Mouse (Mus musculus): ENCODE measurements around the gene Cntnap2. TPM values are rescaled to one million over a fixed set of nuclear protein-coding genes. Genes with fewer than 3 reads are reported as not detected.

Gene Cntnap2
- total and polyA plus RNA-seq, 3 experiments, result 0.02 TPM; not detected in 2

GRCm38 (mm10) chr6:47190282-47190681 lies 2131.1 kb downstream of the Cntnap2 start:
- Histone ChIP-seq H3K9ac (ENCODE audit: low read depth, low read length) (no peak overlapping the region), H3K79me2 (replicated peaks; ENCODE audit: control insufficient read depth, insufficient read depth, low read length) (no peaks in the 10 kb centered on the region), H3K36me3 (ENCODE audit: control insufficient read depth, insufficient read depth, low read length) (no peaks in the 10 kb centered on the region), H3K27me3 (ENCODE audit: control insufficient read depth, insufficient read depth, low read length) (no peaks in the 10 kb centered on the region), H3K4me1 (ENCODE audit: control insufficient read depth, insufficient read depth, low read length) (peaks cover 2% of the 10 kb centered on the region), H3K27ac (no peak overlapping the region), H3K4me3 (no peak overlapping the region)
- DNase-seq, result no peak
- TF ChIP-seq EP300 (IDR thresholded peaks at IDR 0.05; ENCODE audit: insufficient read depth, low read depth, low read length), result no peak
- TF ChIP-seq CTCF (IDR thresholded peaks at IDR 0.05), result no peak
- no peak for TF ChIP-seq POLR2A (IDR thresholded peaks at IDR 0.05; ENCODE audit: insufficient read depth, low read depth, low read length)
- intact Hi-C loops (cut with DNase I), result no loop called here
- WGBS, result 81% methylated on average over 7 of the region's 7 CpGs

DNA sequence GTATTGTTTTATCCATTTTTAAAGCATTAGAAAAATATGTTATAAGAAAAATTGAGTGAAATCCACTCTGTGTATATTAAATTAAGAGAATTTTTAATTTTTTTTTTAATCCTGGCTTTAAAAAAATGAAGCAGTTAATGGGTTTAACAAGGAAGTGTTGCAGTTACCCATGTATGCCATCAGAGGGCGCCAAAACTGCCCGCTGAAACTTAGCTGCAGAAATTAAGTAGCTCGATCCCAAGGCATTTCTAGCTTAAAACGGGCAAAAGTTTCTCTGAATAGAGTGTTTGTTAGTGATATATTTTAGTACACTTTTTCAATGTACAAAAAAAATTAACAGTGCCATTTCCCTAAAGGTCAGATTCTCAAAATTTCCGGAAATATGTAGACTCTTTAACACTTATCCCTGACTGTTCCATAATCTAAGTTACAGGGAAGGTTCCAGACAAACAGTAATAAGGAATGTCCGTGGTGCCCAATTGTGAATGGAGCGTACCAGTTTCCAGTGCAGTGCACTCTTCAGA lies 2132.2 kb downstream of the Cntnap2 start:
- Histone ChIP-seq H3K9ac (ENCODE audit: low read depth, low read length) (peak overlapping the region; percentile 60), H3K27me3 (ENCODE audit: control insufficient read depth, insufficient read depth, low read length) (no peaks in the 10 kb centered on the region), H3K27ac (no peak overlapping the region), H3K4me1 (ENCODE audit: control insufficient read depth, insufficient read depth, low read length) (peaks cover 2% of the 10 kb centered on the region), H3K36me3 (ENCODE audit: control insufficient read depth, insufficient read depth, low read length) (no peaks in the 10 kb centered on the region), H3K4me3 (no peak overlapping the region; the same call in 1 of the 2 replicates), H3K79me2 (replicated peaks; ENCODE audit: control insufficient read depth, insufficient read depth, low read length) (no peaks in the 10 kb centered on the region)
- 3% methylated on average over 7 of the region's 7 CpGs for WGBS
- TF ChIP-seq CTCF (IDR thresholded peaks at IDR 0.05), result peak; percentile 90
- no peak for TF ChIP-seq EP300 (IDR thresholded peaks at IDR 0.05; ENCODE audit: insufficient read depth, low read depth, low read length)
- intact Hi-C loops (cut with DNase I), result no loop called here
- peak; percentile 18 to 43 for DNase-seq

- intact Hi-C loops (cut with DNase I), result no loop called here
- TF ChIP-seq POLR2A (IDR thresholded peaks at IDR 0.05; ENCODE audit: insufficient read depth, low read depth, low read length), result no peak
- TF ChIP-seq EP300 (IDR thresholded peaks at IDR 0.05; ENCODE audit: insufficient read depth, low read depth, low read length), result no peak
- no peak for TF ChIP-seq CTCF (IDR thresholded peaks at IDR 0.05)
- H3K27ac ChIP-seq, result no peak overlapping the region
- DNase-seq, result no peak
- H3K4me1 ChIP-seq (ENCODE audit: control insufficient read depth, insufficient read depth, low read length), result peaks cover 2% of the 10 kb centered on the region
- H3K79me2 ChIP-seq (replicated peaks; ENCODE audit: control insufficient read depth, insufficient read depth, low read length), result no peaks in the 10 kb centered on the region
- peak overlapping the region; percentile 60 for H3K9ac ChIP-seq (ENCODE audit: low read depth, low read length)
- no peaks in the 10 kb centered on the region for H3K36me3 ChIP-seq (ENCODE audit: control insufficient read depth, insufficient read depth, low read length)
- no peaks in the 10 kb centered on the region for H3K27me3 ChIP-seq (ENCODE audit: control insufficient read depth, insufficient read depth, low read length)
- no peak overlapping the region for H3K4me3 ChIP-seq
- WGBS, result 28% methylated on average over 10 of the region's 10 CpGs
Observed at GRCm38 (mm10) chr6:47191940-47192339, 2132.8 kb downstream of the Cntnap2 start.

- Histone ChIP-seq H3K27ac (no peak overlapping the region), H3K36me3 (ENCODE audit: control insufficient read depth, insufficient read depth, low read length) (no peaks in the 10 kb centered on the region), H3K27me3 (ENCODE audit: control insufficient read depth, insufficient read depth, low read length) (no peaks in the 10 kb centered on the region), H3K79me2 (replicated peaks; ENCODE audit: control insufficient read depth, insufficient read depth, low read length) (no peaks in the 10 kb centered on the region), H3K4me3 (no peak overlapping the region), H3K4me1 (ENCODE audit: control insufficient read depth, insufficient read depth, low read length) (peaks cover 2% of the 10 kb centered on the region), H3K9ac (ENCODE audit: low read depth, low read length) (no peak overlapping the region)
- TF ChIP-seq EP300 (IDR thresholded peaks at IDR 0.05; ENCODE audit: insufficient read depth, low read depth, low read length) (no peak), CTCF (IDR thresholded peaks at IDR 0.05) (no peak), POLR2A (IDR thresholded peaks at IDR 0.05; ENCODE audit: insufficient read depth, low read depth, low read length) (no peak)
- intact Hi-C loops (cut with DNase I), result no loop called here
- WGBS, result 36% methylated on average over 9 of the region's 9 CpGs
- no peak for DNase-seq
Observed at GRCm38 (mm10) chr6:47192478-47192877, 2133.3 kb downstream of the Cntnap2 start.

DNA sequence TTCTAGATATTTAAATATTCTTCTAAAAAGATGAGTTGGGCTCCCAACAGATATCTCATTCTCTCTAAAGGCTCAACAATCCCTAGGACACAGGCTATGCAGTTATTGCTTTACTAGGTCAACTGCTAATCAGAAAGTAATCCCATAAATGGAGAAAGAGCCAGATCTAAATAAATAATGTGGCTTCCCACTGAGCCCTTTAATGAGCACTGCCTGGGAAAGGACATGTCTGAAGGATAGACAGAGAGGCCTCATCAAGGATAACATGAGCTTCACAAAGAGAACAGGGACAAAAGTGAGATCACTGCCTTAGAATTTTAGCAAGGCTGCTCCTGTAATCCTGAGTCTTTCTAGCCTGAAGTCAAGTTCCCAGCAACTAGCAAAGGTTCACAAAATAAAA lies 2138.4 kb downstream of the Cntnap2 start:
- no peaks in the 10 kb centered on the region for H3K27me3 ChIP-seq (ENCODE audit: control insufficient read depth, insufficient read depth, low read length)
- H3K4me1 ChIP-seq (ENCODE audit: control insufficient read depth, insufficient read depth, low read length), result no peaks in the 10 kb centered on the region
- H3K4me3 ChIP-seq, result no peak overlapping the region
- H3K36me3 ChIP-seq (ENCODE audit: control insufficient read depth, insufficient read depth, low read length), result no peaks in the 10 kb centered on the region
- intact Hi-C loops (cut with DNase I), result no loop called here
- no peaks in the 10 kb centered on the region for H3K79me2 ChIP-seq (replicated peaks; ENCODE audit: control insufficient read depth, insufficient read depth, low read length)
- no peak overlapping the region for H3K9ac ChIP-seq (ENCODE audit: low read depth, low read length)
- DNase-seq, result no peak
- H3K27ac ChIP-seq, result no peak overlapping the region
- no peak for TF ChIP-seq POLR2A (IDR thresholded peaks at IDR 0.05; ENCODE audit: insufficient read depth, low read depth, low read length)
- TF ChIP-seq CTCF (IDR thresholded peaks at IDR 0.05), result no peak
- no peak for TF ChIP-seq EP300 (IDR thresholded peaks at IDR 0.05; ENCODE audit: insufficient read depth, low read depth, low read length)

DNA sequence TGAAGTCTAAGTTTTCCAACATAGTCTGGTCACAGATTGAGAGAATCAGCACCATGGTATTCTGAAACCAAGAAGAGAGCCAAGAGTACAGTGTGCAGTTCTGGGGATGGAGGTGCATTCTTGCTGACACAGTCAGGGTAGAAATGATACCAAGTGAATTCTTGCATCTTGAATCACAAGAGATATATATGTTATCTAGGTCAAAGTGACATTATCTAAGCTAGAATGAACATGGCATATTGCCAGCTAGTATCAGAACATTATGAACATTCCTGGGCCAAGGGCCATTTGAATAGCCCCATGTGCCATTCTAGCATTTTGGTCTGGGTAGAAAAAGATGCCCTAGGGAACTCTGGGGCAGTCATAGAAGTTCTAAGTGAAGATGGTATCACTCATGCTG lies 2141.5 kb downstream of the Cntnap2 start:
- intact Hi-C loops (cut with DNase I), result no loop called here
- DNase-seq, result no peak
- Histone ChIP-seq H3K27ac (no peak overlapping the region), H3K79me2 (replicated peaks; ENCODE audit: control insufficient read depth, insufficient read depth, low read length) (no peaks in the 10 kb centered on the region), H3K4me3 (no peak overlapping the region), H3K9ac (ENCODE audit: low read depth, low read length) (no peak overlapping the region), H3K4me1 (ENCODE audit: control insufficient read depth, insufficient read depth, low read length) (no peaks in the 10 kb centered on the region), H3K27me3 (ENCODE audit: control insufficient read depth, insufficient read depth, low read length) (no peaks in the 10 kb centered on the region), H3K36me3 (ENCODE audit: control insufficient read depth, insufficient read depth, low read length) (no peaks in the 10 kb centered on the region)
- TF ChIP-seq CTCF (IDR thresholded peaks at IDR 0.05) (no peak), POLR2A (IDR thresholded peaks at IDR 0.05; ENCODE audit: insufficient read depth, low read depth, low read length) (no peak), EP300 (IDR thresholded peaks at IDR 0.05; ENCODE audit: insufficient read depth, low read depth, low read length) (no peak)

Data from heart, adult 2 months (tissue).